Mouse (Mus musculus) forelimb bud, embryonic 11.5 days (tissue): ENCODE results near the gene Hmx1.
A peak's percentile ranks its signal among the peaks of the same experiment; 100 is the strongest.

Experiments used
- DNase-seq: peaks from one replicate; pipeline ENCODE4 v3.0.0-alpha.2; 2012; ENCODE audit warnings: low read depth, low spot score

Gene Hmx1

DNA sequence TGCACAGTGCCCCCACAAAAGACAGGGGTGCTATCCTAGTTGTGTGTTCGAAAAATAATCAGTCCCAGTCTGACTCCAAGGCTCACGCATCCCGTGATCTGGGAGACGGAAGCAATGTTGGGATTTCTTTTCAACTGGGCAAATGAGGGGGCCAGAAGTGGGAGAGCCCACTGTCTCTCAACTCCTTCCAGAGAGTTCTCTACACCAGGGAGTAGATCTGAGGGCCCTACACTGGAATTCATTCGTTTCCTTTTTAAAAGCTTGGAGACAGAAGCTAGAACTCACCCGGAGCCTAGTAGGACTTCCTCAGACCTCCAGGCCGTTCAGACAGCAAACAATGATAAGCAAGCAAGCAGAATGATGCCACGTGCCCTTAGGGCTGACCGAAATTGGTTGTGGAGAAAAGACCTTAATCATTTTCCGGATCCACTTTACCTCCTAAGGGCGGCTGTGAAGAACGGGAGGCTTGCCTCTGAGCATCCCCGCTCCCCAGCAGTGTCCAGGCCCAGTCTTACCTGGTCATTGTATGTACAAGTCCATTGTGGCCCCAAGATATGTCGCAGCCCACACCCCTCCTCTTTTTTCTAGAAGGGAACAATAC is 9.5 kb downstream of the Hmx1 start:
- no peak for DNase-seq

DNA sequence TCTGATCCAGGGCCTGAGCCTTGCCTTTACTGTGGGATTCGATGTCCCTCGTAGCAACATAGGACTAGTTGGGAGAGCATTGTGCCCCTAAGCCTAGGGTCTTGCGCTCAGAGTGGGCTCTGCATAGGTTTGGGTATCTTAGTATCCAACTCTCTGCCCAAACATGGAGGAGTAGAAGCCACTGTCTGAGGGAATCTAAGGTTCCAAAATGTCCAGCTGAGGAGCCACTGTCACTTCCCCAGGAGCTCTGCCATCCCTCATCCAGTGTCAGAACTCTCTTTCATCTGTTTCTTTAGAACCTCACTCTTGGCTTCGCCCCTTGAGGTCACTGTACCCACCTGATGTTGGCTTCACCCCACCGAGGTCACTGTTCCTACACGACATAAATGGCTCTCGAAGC is 10.2 kb downstream of the Hmx1 start:
- DNase-seq, result no peak

DNA sequence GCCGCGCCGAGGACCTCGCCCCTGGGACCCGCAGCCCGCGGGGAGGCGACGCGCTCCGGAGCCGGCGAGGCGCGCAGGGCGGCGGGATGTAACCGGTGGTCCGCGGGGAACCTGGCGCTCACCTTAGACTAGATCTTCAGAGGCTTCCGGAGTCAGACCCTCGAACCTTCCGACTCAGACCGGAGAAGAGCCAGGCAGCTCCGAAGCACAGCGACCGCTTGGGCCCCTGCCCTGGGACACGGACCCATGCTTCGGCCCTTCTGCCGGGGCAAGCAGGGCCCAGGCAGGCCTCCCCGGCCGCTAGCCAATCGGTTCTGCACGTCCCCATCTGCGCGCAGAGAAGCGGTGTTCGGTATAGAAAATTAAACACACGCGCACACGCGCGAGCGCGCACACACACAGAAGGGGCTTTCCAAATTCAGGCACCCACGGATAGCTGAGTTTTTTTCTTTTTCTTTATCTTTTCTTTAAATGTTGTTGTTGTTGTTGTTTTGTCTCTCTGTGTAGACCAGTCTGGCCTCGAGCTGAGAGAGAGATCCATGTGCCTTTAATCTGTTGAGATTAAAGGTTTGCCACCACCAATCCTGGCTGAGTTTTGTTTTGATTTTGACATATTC is 10.9 kb downstream of the Hmx1 start:
- DNase-seq, result no peak

DNA sequence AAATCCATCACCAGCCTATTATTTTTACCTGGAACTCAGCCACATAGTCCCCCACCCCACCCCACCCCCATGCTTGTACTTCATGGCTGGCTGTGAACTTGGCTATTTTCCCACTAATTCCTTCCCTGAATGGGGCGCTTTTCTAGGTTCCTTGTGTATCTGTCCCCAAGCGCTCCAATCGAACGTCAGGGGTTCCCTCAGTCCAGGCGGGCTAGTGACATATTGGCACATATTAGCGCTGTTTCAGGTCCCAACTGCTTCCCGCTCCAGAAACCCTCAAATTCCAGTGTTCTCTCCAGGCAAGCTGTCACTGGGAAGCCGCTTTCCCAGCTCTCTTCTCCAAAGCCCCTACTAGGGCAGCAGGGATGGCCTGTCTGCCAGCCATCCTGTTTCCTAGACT is 12.3 kb downstream of the Hmx1 start:
- no peak for DNase-seq

DNA sequence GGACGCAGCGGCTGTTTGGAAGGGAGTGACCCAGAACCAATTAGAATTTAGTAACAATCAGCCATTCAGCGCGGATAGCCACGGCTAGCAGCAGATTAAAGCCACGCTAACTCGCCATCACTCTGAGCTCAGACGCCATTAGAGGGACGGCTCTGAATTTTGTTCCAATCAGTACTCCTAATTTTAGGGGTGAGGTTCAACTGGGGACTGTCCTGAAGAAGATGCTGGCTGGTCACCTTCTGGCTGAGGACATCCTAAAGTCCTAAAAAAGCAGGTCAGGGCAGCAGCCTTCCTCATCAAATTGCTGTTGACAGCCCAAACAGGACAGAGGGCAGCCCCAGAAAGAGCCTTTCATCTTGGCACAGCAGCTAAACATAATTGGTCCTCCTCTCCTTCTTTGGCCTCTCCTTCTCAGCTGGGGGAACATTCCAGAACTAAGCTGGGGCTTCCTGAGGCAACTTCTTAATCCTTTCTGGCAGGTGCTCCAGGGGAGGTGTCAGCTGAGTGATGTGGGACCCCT is 18.6 kb downstream of the Hmx1 start:
- DNase-seq, result no peak

DNA sequence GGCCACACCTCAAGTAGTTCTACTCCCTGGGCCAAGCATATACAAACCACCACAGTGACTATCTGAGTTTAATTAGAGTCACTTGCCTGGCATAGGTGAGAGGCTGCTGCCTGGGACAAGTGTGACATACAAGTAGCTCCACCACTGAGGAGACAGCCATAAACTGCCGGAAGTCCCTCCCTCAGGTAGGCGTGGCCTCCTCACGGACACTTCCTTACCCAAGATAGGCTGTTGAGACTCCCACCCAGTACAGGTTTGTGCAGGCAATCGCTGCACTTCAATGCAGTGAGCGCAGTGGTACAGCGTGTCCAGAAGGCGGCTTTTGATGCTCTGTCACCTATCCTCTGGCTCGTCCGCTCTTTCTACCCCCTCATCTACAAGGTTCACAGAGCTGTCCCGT is 22.1 kb downstream of the Hmx1 start:
- no peak for DNase-seq

DNA sequence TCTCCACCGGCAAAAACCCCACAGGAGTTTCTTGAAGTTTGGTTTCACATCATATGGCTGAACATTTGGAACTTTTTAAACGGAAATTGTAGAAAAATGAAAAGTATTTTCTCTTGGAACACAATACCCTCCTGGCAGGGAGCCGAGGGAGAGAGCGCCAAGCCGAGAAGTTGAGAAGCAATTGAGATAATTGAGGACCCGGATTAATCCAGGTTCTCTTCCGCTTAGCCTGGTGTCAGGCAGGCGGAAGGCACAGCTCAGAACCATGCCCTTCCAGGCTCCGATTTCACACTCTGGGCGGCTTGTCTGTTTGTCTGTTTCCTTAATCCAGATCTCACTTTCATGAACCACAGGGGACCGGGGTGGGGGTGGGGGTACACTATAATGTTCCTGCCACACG is 23.9 kb downstream of the Hmx1 start:
- no peak for DNase-seq

DNA sequence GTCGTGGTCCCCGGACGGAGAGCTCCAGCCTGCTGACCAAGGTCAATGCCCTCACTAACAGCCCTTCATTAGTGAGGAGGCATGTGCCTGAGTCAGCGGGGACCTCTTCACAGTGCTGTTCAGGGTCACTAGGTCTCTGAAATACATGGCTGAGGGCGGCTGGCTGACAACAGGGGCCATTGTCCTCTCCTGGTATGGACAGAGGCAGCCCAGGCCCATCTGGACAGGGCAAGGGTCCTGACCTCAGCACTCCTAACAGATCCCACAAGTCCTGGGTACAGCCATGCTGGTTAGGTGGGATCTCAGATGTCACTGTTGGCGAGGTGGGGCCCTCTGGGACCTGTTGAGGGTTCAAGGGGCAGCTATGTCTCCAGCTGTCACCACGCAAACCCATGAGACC is 28.8 kb downstream of the Hmx1 start:
- DNase-seq, result no peak

DNA sequence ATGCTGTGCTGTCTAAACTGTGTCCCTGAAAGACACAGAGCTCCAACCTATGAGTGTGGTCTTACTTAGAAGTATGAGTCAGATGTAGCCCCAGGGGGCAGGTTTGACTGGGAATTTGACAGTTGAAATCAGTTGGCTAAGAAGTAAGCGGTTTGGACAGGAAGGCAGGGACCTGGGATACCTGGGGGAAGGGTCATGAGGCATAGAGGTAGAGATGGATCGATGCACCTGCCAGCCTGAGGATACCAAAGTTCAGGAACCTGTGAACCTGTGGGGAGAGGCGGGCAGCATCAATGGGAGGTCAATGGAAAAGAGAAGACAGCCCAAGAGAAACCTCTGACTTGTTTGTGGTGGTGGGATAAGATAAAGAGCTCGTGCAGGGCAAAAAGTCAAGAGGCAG is 32.7 kb downstream of the Hmx1 start:
- DNase-seq, result no peak

DNA sequence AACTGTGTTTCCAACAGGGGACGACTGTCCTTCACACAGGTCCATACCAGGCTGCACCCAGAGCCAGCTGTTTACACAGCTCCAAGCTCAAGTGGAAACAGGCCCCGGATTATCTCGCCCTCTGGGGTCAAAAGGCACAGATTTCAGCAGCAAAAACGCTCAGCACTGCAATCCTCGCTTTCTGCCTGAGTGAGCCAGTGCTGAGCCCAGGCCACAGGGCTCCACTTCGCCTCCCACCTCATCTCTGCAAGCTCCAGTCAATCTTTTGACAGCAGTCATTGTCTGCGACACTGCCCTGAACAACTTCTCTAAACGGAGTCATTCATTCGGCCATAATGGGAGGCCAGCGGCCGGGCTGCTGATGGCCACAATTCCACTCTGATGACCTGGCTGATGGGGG is 36.3 kb downstream of the Hmx1 start:
- no peak for DNase-seq

DNA sequence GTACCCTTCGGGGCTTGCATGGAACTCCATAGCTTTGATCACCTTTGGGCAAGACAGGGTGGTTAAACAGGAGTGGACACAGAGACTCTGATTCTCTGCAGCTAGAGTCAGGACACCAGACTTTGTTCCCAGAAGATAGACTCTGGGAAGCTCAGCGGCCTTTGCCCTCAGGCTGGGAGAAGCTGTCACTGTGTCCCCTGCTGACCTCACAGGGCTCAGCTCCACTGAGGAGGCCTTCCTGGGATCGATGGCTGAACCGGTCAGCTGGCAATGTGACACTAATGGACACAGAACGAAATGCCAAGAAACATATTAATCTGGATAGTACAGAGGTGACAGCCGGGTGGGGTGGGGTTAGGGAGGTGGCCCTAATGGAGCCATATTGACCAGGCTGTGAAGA is 39.0 kb downstream of the Hmx1 start:
- DNase-seq, result no peak

DNA sequence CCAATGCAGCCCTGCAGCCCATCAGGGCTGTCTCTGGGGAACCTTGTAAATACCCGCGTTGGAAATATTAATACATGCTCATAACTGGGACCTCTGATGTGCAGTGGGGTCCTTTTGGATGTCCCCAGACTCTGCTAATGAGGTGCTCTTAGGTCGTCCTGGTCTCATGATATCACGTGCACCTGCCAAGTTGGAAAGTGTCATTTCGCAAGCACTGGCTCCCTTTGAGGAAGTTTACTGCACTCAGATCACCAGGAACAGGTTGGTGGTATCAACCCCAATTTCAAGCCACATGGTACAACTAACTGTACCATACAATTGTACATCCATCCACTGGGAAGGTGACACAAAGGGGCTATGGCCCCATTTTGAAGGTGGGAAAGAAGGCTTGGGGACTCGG is 39.5 kb downstream of the Hmx1 start:
- no peak for DNase-seq

DNA sequence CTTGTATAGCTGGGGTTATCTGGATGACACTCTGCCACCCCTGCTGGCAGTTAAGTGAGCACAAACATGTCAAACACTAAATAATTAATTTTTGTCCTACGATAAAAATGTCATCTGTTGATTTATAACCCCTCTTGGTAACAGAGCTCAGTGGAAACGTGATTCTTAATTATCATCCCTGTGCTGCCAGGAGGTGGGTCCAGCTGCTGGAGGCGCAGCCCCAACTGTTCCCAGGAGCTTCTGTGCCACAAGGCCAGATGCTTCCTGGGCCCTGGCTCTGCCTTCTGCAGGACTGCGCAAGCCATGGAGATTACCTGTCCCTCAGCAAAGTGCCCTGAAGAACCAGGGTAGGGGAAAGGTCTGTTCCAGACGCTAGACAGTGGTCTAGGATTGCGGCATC is 43.2 kb downstream of the Hmx1 start:
- no peak for DNase-seq

DNA sequence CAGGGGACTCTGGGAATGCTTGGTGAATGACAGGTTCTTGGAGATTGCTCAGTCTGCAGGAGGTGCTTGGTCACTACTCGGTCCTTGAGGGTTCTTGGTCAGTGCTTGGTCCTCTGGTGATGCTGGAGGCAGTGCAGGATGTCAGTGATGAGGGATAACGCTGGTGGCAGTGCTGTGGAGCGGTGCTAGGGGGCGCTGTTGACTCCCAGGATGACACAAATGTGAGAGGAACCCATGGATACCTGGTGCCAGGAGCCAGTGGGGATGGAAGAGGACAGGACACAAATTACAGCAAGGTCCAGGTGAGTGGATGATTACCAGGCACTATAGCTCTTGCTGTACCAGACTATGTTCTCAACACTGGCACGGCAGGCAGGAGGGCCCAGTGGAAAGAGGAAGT is 45.1 kb downstream of the Hmx1 start:
- DNase-seq, result no peak

DNA sequence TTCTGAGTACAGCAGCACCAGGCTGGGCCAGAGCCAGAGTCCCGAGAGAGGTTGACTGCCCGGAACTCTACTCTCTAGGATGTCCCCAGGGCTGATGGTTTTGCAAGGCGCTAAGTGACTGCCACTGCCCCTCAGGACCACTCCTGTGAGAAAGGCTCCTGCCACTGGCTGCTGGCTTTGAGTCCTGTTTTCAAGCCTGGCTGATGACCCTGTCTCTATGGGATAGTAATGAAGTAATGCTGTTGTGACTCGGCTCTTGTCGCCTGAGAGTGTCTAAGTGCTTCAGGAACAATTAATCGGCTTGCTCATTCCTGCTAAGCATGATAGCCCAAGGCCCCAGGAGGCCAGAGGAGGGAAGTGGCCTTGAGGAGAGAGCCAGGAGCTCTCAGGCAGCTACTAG is 45.8 kb downstream of the Hmx1 start:
- DNase-seq, result no peak

DNA sequence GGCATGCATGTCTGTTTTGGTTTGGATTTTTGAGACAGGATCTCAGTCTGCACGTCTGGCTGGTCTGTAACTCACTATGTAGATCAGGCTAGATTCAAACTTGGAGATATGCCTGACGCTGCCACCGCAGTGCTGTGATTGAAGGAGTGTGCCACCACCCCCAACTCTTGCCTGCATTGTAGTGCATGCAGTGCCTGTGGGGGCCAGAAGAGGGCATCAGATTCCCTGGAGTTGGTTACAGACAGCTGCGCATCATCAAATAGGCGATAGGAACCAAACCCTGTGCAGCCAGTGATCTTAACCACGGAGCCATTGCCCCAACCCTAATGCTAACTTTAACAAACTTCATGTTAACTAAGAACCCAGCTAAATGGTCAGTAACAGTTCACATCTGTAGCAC is 49.9 kb downstream of the Hmx1 start:
- DNase-seq, result no peak

DNA sequence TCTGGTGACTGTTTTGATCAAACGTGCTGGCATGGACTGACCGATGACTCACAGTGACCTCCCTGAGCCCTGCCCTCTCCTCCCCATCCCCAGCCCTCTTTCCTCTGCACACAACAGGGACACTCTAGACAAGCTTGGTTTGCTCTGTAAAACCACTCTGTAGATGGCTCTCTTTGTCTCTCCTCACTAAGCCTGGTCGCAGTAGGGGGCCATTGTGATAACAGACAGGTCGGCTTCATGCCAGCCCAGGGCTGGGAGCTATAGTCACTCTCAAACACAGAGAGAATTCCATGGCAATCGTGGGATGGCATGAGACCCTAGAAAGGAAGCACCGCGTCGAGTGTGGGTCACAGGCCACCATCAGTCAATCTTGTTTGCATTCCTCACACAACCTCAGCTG is 51.6 kb downstream of the Hmx1 start:
- DNase-seq, result no peak

DNA sequence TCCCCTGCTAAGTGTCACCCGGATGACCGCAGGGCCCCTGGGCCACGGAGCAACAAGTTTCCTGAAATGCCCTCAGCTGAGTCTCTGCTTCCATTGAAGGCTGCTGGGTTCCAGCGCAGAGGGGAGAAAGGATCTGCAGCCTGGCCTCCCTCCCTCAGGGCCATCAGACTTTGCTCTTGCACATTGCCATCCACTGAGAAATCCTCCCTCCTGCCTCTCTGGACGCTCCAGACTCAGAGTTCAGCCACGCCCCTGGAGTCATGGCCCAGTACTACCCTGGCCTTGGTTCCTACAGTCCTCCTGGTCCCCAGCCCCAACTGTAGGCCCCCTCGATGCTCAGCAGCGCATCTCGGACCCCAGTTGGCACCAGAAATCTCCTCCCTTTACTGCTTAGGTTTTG is 52.5 kb downstream of the Hmx1 start:
- no peak for DNase-seq

DNA sequence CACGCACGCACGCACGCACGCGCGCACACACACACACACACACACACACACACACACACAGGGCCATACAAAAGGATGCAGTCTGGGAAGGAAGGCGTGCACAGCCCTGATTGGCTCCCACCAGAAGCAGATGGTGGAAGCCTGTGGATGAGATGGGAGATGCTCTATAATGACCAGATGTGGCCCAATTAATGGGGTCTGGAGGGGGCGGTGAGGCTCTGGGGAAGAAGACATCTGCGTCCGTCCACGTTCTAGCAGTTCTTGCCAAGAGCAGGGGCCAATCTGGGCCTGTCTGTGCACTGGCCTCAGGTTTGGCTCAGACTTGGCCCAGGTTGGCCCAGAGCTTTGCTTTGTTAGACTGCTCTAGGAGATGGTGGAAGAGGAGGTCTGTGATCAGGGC is 55.8 kb downstream of the Hmx1 start:
- no peak for DNase-seq

DNA sequence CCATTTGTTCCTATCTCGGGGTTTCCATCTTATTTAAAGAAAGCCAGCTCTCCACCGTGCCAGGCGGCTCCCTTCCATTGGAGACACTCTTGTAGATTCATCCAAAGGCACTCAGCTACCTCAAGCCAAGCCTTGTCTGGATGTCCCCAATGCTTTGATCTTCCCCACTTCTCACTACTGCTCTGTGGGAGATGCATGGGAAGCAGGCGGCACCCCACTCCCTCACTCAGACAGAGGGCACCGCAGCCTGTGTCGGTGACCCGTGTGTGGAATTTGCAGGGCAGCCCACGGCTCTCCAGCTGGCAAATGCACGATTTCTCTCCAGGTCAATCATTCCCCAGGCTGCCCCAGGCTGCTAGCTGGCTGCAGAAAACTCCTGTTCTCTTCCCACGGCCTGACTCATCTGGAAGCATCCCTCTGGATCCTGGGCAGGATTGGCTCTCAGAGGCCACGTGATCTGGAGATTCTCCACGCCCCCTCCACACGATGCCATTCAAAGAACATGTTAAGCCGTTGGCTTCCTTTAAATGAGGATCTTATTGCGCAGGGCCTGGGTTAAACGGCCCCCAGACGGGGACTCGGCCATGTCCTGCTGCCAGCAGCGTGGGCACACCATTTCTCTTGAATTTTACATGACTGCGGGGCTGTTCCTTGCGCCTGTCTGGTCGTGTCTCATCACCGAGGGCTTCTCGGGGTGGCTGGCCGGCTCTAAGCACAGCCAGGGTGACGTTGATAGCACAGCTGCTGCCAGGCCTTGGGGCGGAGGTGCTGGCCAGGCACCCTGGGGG is 58.9 kb downstream of the Hmx1 start:
- peak; percentile 40 for DNase-seq
